Mouse (Mus musculus): ENCODE results near the gene Hba-a1. TPM values are rescaled to one million over a fixed set of nuclear protein-coding genes. Genes with fewer than 3 reads are reported as not detected.

Gene Hba-a1
- polyA plus RNA-seq, 1 experiment from 2014 or later, result 317 TPM

- Histone ChIP-seq H3K36me3 (ENCODE audit: control insufficient read depth, insufficient read depth, low read length) (0 out of 2 replicates have a peak, but pooled peaks cover 1% of the 10 kb centered on the region), H3K4me3 (ENCODE audit: low read depth, low read length) (no peak overlapping the region), H3K9me3 (ENCODE audit: control insufficient read depth, low read length) (no peaks in the 10 kb centered on the region), H3K9ac (ENCODE audit: low read length) (no peak overlapping the region), H3K4me1 (replicated peaks; ENCODE audit: control insufficient read depth, insufficient read depth) (peaks cover 3% of the 10 kb centered on the region; the same call in 1 of the 2 replicates), H3K4me2 (replicated peaks; ENCODE audit: low read depth) (no peak overlapping the region), H3K27me3 (ENCODE audit: control insufficient read depth, insufficient read depth, low read length) (no peaks in the 10 kb centered on the region), H3K27ac (replicated peaks) (no peak overlapping the region)
- TF ChIP-seq EP300 (optimal IDR thresholded peaks at IDR 0.05), result no peak
- no peak for TF ChIP-seq CTCF (IDR thresholded peaks at IDR 0.05; ENCODE audit: low read depth)
- ATAC-seq (ENCODE audit: low FRiP score, low TSS enrichment), result no peak
- WGBS, result 91% methylated on average over 3 of the region's 3 CpGs
- no peak for DNase-seq (ENCODE audit: low spot score)
Observed at GRCm38 (mm10) chr11:32265117-32265738, 18.1 kb upstream of the Hba-a1 start.

- 88% methylated on average over 6 of the region's 6 CpGs for WGBS
- ATAC-seq (ENCODE audit: low FRiP score, low TSS enrichment), result no peak
- no peak for TF ChIP-seq EP300 (optimal IDR thresholded peaks at IDR 0.05)
- TF ChIP-seq CTCF (IDR thresholded peaks at IDR 0.05; ENCODE audit: low read depth), result no peak
Observed at GRCm38 (mm10) chr11:32266194-32266593, 17.1 kb upstream of the Hba-a1 start.

DNA sequence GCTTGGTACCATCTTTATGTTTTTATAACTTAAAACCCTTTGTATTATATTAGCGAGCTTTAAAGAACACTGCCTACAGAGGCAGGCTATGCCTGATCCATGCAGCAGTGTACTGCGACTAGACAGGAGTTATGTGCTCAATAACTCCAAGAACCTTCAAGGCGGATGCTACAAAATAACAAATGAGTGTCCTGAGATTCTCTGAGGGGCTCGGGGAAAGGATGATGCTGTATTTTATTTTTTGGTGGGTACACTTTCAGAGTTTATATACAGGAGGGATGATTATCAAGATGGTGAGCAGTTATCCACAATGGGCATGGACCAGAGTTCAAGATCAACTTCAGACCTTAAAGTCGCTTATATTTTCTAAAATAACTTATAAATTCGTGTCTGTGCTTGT, 16.5 kb upstream of the Hba-a1 start:
- DNase-seq (ENCODE audit: low spot score) (no peak), ATAC-seq (ENCODE audit: low FRiP score, low TSS enrichment) (no peak)
- Histone ChIP-seq H3K9me3 (ENCODE audit: control insufficient read depth, low read length) (no peaks in the 10 kb centered on the region), H3K27ac (replicated peaks) (peak overlapping the region; percentile 95), H3K36me3 (ENCODE audit: control insufficient read depth, insufficient read depth, low read length) (no peaks in the 10 kb centered on the region), H3K9ac (ENCODE audit: low read length) (peak overlapping the region; percentile 95), H3K27me3 (ENCODE audit: control insufficient read depth, insufficient read depth, low read length) (no peaks in the 10 kb centered on the region), H3K4me2 (replicated peaks; ENCODE audit: low read depth) (peak overlapping the region; percentile 74), H3K4me1 (replicated peaks; ENCODE audit: control insufficient read depth, insufficient read depth) (peaks cover 3% of the 10 kb centered on the region; the same call in 1 of the 2 replicates), H3K4me3 (ENCODE audit: low read depth, low read length) (peak overlapping the region; percentile 81)
- TF ChIP-seq CTCF (IDR thresholded peaks at IDR 0.05; ENCODE audit: low read depth) (no peak), EP300 (optimal IDR thresholded peaks at IDR 0.05) (no peak)
- WGBS, result 13% methylated on average over 6 of the region's 6 CpGs

More at GRCm38 (mm10) chr11:32266194-32266593, 17.1 kb upstream of the Hba-a1 start:
- Histone ChIP-seq H3K9me3 (ENCODE audit: control insufficient read depth, low read length) (no peaks in the 10 kb centered on the region), H3K4me3 (ENCODE audit: low read depth, low read length) (no peak overlapping the region), H3K9ac (ENCODE audit: low read length) (no peak overlapping the region), H3K36me3 (ENCODE audit: control insufficient read depth, insufficient read depth, low read length) (no peaks in the 10 kb centered on the region), H3K4me2 (replicated peaks; ENCODE audit: low read depth) (no peak overlapping the region), H3K27me3 (ENCODE audit: control insufficient read depth, insufficient read depth, low read length) (no peaks in the 10 kb centered on the region), H3K27ac (replicated peaks) (no peak overlapping the region), H3K4me1 (replicated peaks; ENCODE audit: control insufficient read depth, insufficient read depth) (peaks cover 3% of the 10 kb centered on the region; the same call in 1 of the 2 replicates)
- no peak for DNase-seq (ENCODE audit: low spot score)

GRCm38 (mm10) chr11:32267188-32267884, 16.0 kb upstream of the Hba-a1 start, which contains the start of gene Nprl3:
Gene Nprl3, minus strand, starts transcription at chr11:32267707.
- ATAC-seq (ENCODE audit: low FRiP score, low TSS enrichment), result peak; percentile 99
- WGBS, result under 1% methylated on average over 54 of the region's 54 CpGs

GRCm38 (mm10) chr11:32267964-32268363, 15.3 kb upstream of the Hba-a1 start:
- Histone ChIP-seq H3K4me1 (replicated peaks; ENCODE audit: control insufficient read depth, insufficient read depth) (peaks cover 3% of the 10 kb centered on the region; the same call in 1 of the 2 replicates), H3K9ac (ENCODE audit: low read length) (peak overlapping the region; percentile 95), H3K27ac (replicated peaks) (peak overlapping the region; percentile 95), H3K4me3 (ENCODE audit: low read depth, low read length) (peak overlapping the region; percentile 81), H3K4me2 (replicated peaks; ENCODE audit: low read depth) (peak overlapping the region; percentile 74), H3K27me3 (ENCODE audit: control insufficient read depth, insufficient read depth, low read length) (no peaks in the 10 kb centered on the region), H3K9me3 (ENCODE audit: control insufficient read depth, low read length) (no peaks in the 10 kb centered on the region), H3K36me3 (ENCODE audit: control insufficient read depth, insufficient read depth, low read length) (no peaks in the 10 kb centered on the region)
- ATAC-seq (ENCODE audit: low FRiP score, low TSS enrichment) (0 out of 2 replicates have a peak, but pooled peaks have one; percentile 24), DNase-seq (ENCODE audit: low spot score) (no peak)
- TF ChIP-seq CTCF (IDR thresholded peaks at IDR 0.05; ENCODE audit: low read depth) (no peak), EP300 (optimal IDR thresholded peaks at IDR 0.05) (no peak)
- WGBS, result 28% methylated on average over 5 of the region's 5 CpGs

More at GRCm38 (mm10) chr11:32267188-32267884, 16.0 kb upstream of the Hba-a1 start, which contains the start of gene Nprl3:
- H3K27me3 ChIP-seq (ENCODE audit: control insufficient read depth, insufficient read depth, low read length), result no peaks in the 10 kb centered on the region
- TF ChIP-seq CTCF (IDR thresholded peaks at IDR 0.05; ENCODE audit: low read depth) (no peak), EP300 (optimal IDR thresholded peaks at IDR 0.05) (peak; percentile 96)
- DNase-seq (ENCODE audit: low spot score), result peak; percentile 96
- no peaks in the 10 kb centered on the region for H3K36me3 ChIP-seq (ENCODE audit: control insufficient read depth, insufficient read depth, low read length)
- H3K9me3 ChIP-seq (ENCODE audit: control insufficient read depth, low read length), result no peaks in the 10 kb centered on the region
- peak within 1 kb of the TSS; percentile 74 for H3K4me2 ChIP-seq (replicated peaks; ENCODE audit: low read depth)
- peaks cover 3% of the 10 kb centered on the region; the same call in 1 of the 2 replicates for H3K4me1 ChIP-seq (replicated peaks; ENCODE audit: control insufficient read depth, insufficient read depth)
- H3K4me3 ChIP-seq (ENCODE audit: low read depth, low read length), result peak within 1 kb of the TSS; percentile 81
- H3K27ac ChIP-seq (replicated peaks), result peak within 1 kb of the TSS; percentile 95
- peak within 1 kb of the TSS; percentile 95 for H3K9ac ChIP-seq (ENCODE audit: low read length)

All from stomach, postnatal 0 days (tissue).